Mouse (Mus musculus): Measurements from ENCODE around the gene Abhd12. TPM values are rescaled to one million over a fixed set of nuclear protein-coding genes. Genes with fewer than 3 reads are reported as not detected.

Gene Abhd12
- polyA plus RNA-seq, 1 experiment from 2014 or later: 109 TPM

- Histone ChIP-seq H3K4me3 (no peak overlapping the region), H3K4me2 (no peak overlapping the region), H3K27ac (replicated peaks) (no peak overlapping the region), H3K4me1 (replicated peaks) (no peaks in the 10 kb centered on the region), H3K9ac (no peak overlapping the region), H3K36me3 (peaks cover 52% of the 10 kb centered on the region), H3K9me3 (no peaks in the 10 kb centered on the region), H3K27me3 (no peaks in the 10 kb centered on the region)
- 85% methylated on average over 12 of the region's 12 CpGs for WGBS
- no peak for ATAC-seq (ENCODE audit: low read depth)
These were observed 64.7 kb downstream of the Abhd12 start for GRCm38 (mm10) chr2:150839686-150840471.

- Histone ChIP-seq H3K9me3 (no peaks in the 10 kb centered on the region), H3K27ac (replicated peaks) (no peak overlapping the region), H3K4me1 (replicated peaks) (no peaks in the 10 kb centered on the region), H3K9ac (no peak overlapping the region), H3K4me3 (no peak overlapping the region), H3K27me3 (no peaks in the 10 kb centered on the region), H3K4me2 (no peak overlapping the region), H3K36me3 (peaks cover 64% of the 10 kb centered on the region)
- no peak for ATAC-seq (ENCODE audit: low read depth)
- 93% methylated on average over 3 of the region's 3 CpGs for WGBS
These were observed 66.8 kb downstream of the Abhd12 start for GRCm38 (mm10) chr2:150837781-150838180.

GRCm38 (mm10) chr2:150836906-150837305 lies 67.6 kb downstream of the Abhd12 start:
- 75% methylated on average over 15 of the region's 15 CpGs for WGBS

GRCm38 (mm10) chr2:150835975-150836374 lies 68.6 kb downstream of the Abhd12 start:
- no peak overlapping the region for H3K9ac ChIP-seq
- no peak overlapping the region for H3K4me2 ChIP-seq
- ATAC-seq (ENCODE audit: low read depth): no peak
- WGBS: 94% methylated on average over 4 of the region's 4 CpGs
- H3K36me3 ChIP-seq: peaks cover 76% of the 10 kb centered on the region
- no peaks in the 10 kb centered on the region for H3K4me1 ChIP-seq (replicated peaks)
- no peaks in the 10 kb centered on the region for H3K9me3 ChIP-seq
- no peaks in the 10 kb centered on the region for H3K27me3 ChIP-seq
- H3K4me3 ChIP-seq: no peak overlapping the region
- no peak overlapping the region for H3K27ac ChIP-seq (replicated peaks)

More at GRCm38 (mm10) chr2:150836906-150837305, 67.6 kb downstream of the Abhd12 start:
- Histone ChIP-seq H3K36me3 (peaks cover 67% of the 10 kb centered on the region), H3K9me3 (no peaks in the 10 kb centered on the region), H3K9ac (no peak overlapping the region), H3K27ac (replicated peaks) (no peak overlapping the region), H3K27me3 (no peaks in the 10 kb centered on the region), H3K4me2 (no peak overlapping the region), H3K4me3 (no peak overlapping the region), H3K4me1 (replicated peaks) (no peaks in the 10 kb centered on the region)
- no peak for ATAC-seq (ENCODE audit: low read depth)

GRCm38 (mm10) chr2:150834616-150835015 lies 69.9 kb downstream of the Abhd12 start:
- WGBS: 95% methylated on average over 7 of the region's 7 CpGs
- H3K4me1 ChIP-seq (replicated peaks): no peaks in the 10 kb centered on the region
- no peaks in the 10 kb centered on the region for H3K9me3 ChIP-seq
- no peak overlapping the region for H3K4me3 ChIP-seq
- H3K36me3 ChIP-seq: peaks cover 86% of the 10 kb centered on the region
- H3K27ac ChIP-seq (replicated peaks): no peak overlapping the region
- no peak overlapping the region for H3K4me2 ChIP-seq
- ATAC-seq (ENCODE audit: low read depth): no peak
- no peak overlapping the region for H3K9ac ChIP-seq
- H3K27me3 ChIP-seq: no peaks in the 10 kb centered on the region

GRCm38 (mm10) chr2:150832029-150832428 lies 72.5 kb downstream of the Abhd12 start:
- no peak for ATAC-seq (ENCODE audit: low read depth)
- WGBS: 93% methylated on average over 7 of the region's 7 CpGs

GRCm38 (mm10) chr2:150830911-150831441 lies 73.6 kb downstream of the Abhd12 start:
- Histone ChIP-seq H3K27me3 (no peaks in the 10 kb centered on the region), H3K4me2 (no peak overlapping the region), H3K9ac (no peak overlapping the region), H3K4me1 (replicated peaks) (no peaks in the 10 kb centered on the region), H3K9me3 (no peaks in the 10 kb centered on the region), H3K4me3 (no peak overlapping the region), H3K36me3 (peaks cover 96% of the 10 kb centered on the region), H3K27ac (replicated peaks) (no peak overlapping the region)
- ATAC-seq (ENCODE audit: low read depth): no peak
- WGBS: 78% methylated on average over 3 of the region's 3 CpGs

More at GRCm38 (mm10) chr2:150832029-150832428, 72.5 kb downstream of the Abhd12 start:
- H3K9ac ChIP-seq: no peak overlapping the region
- no peaks in the 10 kb centered on the region for H3K4me1 ChIP-seq (replicated peaks)
- no peaks in the 10 kb centered on the region for H3K9me3 ChIP-seq
- H3K36me3 ChIP-seq: peaks cover 92% of the 10 kb centered on the region
- no peaks in the 10 kb centered on the region for H3K27me3 ChIP-seq
- no peak overlapping the region for H3K4me3 ChIP-seq
- no peak overlapping the region for H3K27ac ChIP-seq (replicated peaks)
- no peak overlapping the region for H3K4me2 ChIP-seq

- Histone ChIP-seq H3K4me1 (replicated peaks) (no peaks in the 10 kb centered on the region), H3K9ac (no peak overlapping the region), H3K27ac (replicated peaks) (no peak overlapping the region), H3K4me3 (no peak overlapping the region), H3K27me3 (no peaks in the 10 kb centered on the region), H3K4me2 (no peak overlapping the region), H3K9me3 (no peaks in the 10 kb centered on the region), H3K36me3 (peaks cover 100% of the 10 kb centered on the region)
- ATAC-seq (ENCODE audit: low read depth): no peak
- WGBS: 87% methylated on average over 2 of the region's 2 CpGs
These were observed 74.5 kb downstream of the Abhd12 start for GRCm38 (mm10) chr2:150830011-150830410.

- no peak overlapping the region for H3K4me2 ChIP-seq
- H3K27me3 ChIP-seq: no peaks in the 10 kb centered on the region
- no peak overlapping the region for H3K9ac ChIP-seq
- H3K9me3 ChIP-seq: no peaks in the 10 kb centered on the region
- no peak overlapping the region for H3K27ac ChIP-seq (replicated peaks)
- whole genome bisulfite sequencing: 88% methylated on average over 4 of the region's 4 CpGs
- ATAC-seq (ENCODE audit: low read depth): no peak
- no peaks in the 10 kb centered on the region for H3K4me1 ChIP-seq (replicated peaks)
- no peak overlapping the region for H3K4me3 ChIP-seq
- peaks cover 100% of the 10 kb centered on the region for H3K36me3 ChIP-seq
These were observed 75.9 kb downstream of the Abhd12 start for GRCm38 (mm10) chr2:150828654-150829053.

- Histone ChIP-seq H3K27me3 (no peaks in the 10 kb centered on the region), H3K4me1 (replicated peaks) (no peaks in the 10 kb centered on the region), H3K4me2 (no peak overlapping the region), H3K9ac (no peak overlapping the region), H3K36me3 (peaks cover 99% of the 10 kb centered on the region), H3K9me3 (no peaks in the 10 kb centered on the region), H3K27ac (replicated peaks) (no peak overlapping the region), H3K4me3 (no peak overlapping the region)
- WGBS: 93% methylated on average over 3 of the region's 3 CpGs
- no peak for ATAC-seq (ENCODE audit: low read depth)
These were observed 76.4 kb downstream of the Abhd12 start for GRCm38 (mm10) chr2:150828164-150828563.

GRCm38 (mm10) chr2:150826426-150826825 lies 78.1 kb downstream of the Abhd12 start:
- 90% methylated on average over 3 of the region's 3 CpGs for WGBS
- no peak overlapping the region for H3K4me3 ChIP-seq
- no peak overlapping the region for H3K9ac ChIP-seq
- H3K9me3 ChIP-seq: no peaks in the 10 kb centered on the region
- no peaks in the 10 kb centered on the region for H3K27me3 ChIP-seq
- no peak overlapping the region for H3K27ac ChIP-seq (replicated peaks)
- no peak for ATAC-seq (ENCODE audit: low read depth)
- peaks cover 90% of the 10 kb centered on the region for H3K36me3 ChIP-seq
- H3K4me1 ChIP-seq (replicated peaks): no peaks in the 10 kb centered on the region
- no peak overlapping the region for H3K4me2 ChIP-seq

- no peaks in the 10 kb centered on the region for H3K4me1 ChIP-seq (replicated peaks)
- H3K27ac ChIP-seq (replicated peaks): no peak overlapping the region
- no peak for ATAC-seq (ENCODE audit: low read depth)
- H3K4me2 ChIP-seq: no peak overlapping the region
- H3K27me3 ChIP-seq: no peaks in the 10 kb centered on the region
- H3K9ac ChIP-seq: no peak overlapping the region
- H3K9me3 ChIP-seq: no peaks in the 10 kb centered on the region
- peaks cover 84% of the 10 kb centered on the region for H3K36me3 ChIP-seq
- 83% methylated on average over 8 of the region's 8 CpGs for WGBS
- H3K4me3 ChIP-seq: no peak overlapping the region
These were observed 81.6 kb downstream of the Abhd12 start for GRCm38 (mm10) chr2:150822987-150823386.

Measured in neural tube, embryonic 13.5 days (tissue).